Mouse (Mus musculus) liver, embryonic 14.5 days (tissue): ENCODE results near the gene Trank1.

Experiments
- CTCF ChIP-seq: IDR thresholded peaks from 2 replicates; pipeline ENCODE4 v1.5.1; 2016; ENCODE audit warnings: antibody characterized with exemption, low read depth, control low read depth
- EP300 ChIP-seq: IDR thresholded peaks from 2 replicates; pipeline ENCODE4 v1.6.1; 2016; ENCODE audit warnings: antibody characterized with exemption, low read depth

- TF ChIP-seq CTCF (no peak), EP300 (no peak)
Measured at GRCm38 (mm10) chr9:111381056-111382025, 69.8 kb downstream of the Trank1 start.
